Mouse (Mus musculus) testis, adult 2 months (tissue): ENCODE results near the gene 2810408A11Rik. TPM values are rescaled to one million over a fixed set of nuclear protein-coding genes. Genes with fewer than 3 reads are reported as not detected.

ENCODE experiments used
- H3K27ac ChIP-seq: fragments of 200-500 bp; 2 replicates; pipeline ENCODE4 v1.5.1; 2012; ENCODE audit warnings: low read depth, low read length; ENCODE audit not compliant: control insufficient read depth, insufficient read depth
- H3K27me3 ChIP-seq: fragments of 200-500 bp; 2 replicates; pipeline ENCODE4 v1.6.1; 2012; ENCODE audit warnings: mild to moderate bottlenecking, low read length, moderate library complexity; ENCODE audit not compliant: control insufficient read depth, insufficient read depth
- H3K36me3 ChIP-seq: fragments of 200-500 bp; 2 replicates; pipeline ENCODE4 v1.6.1; 2012; ENCODE audit warnings: mild to moderate bottlenecking, low read length; ENCODE audit not compliant: control insufficient read depth, insufficient read depth
- H3K4me1 ChIP-seq: fragments of 200-500 bp; 2 replicates; pipeline ENCODE4 v1.6.1; 2012; ENCODE audit warnings: low read length; ENCODE audit not compliant: control insufficient read depth, insufficient read depth
- H3K4me3 ChIP-seq: fragments of 200-500 bp; 2 replicates; pipeline ENCODE4 v1.5.1; 2012; ENCODE audit warnings: low read depth, mild to moderate bottlenecking, low read length, moderate library complexity, mixed read lengths; ENCODE audit not compliant: control insufficient read depth
- CTCF ChIP-seq: fragments of 200-500 bp; IDR thresholded peaks from 2 replicates; pipeline ENCODE4 v1.5.1; 2012; ENCODE audit warnings: low read depth, mild to moderate bottlenecking, inconsistent platforms, low read length, moderate library complexity; ENCODE audit not compliant: control insufficient read depth, insufficient read depth, insufficient replicate concordance
- POLR2A ChIP-seq: fragments of 200-500 bp; IDR thresholded peaks from 2 replicates; pipeline ENCODE4 v1.6.1; 2012; ENCODE audit warnings: low read depth, mild to moderate bottlenecking, inconsistent platforms, low read length, moderate library complexity; ENCODE audit not compliant: control insufficient read depth
- polyA plus RNA-seq: library from polyadenylated mRNA; depleted of rRNA; stranded (reverse); fragments of >200 nt; gene quantifications from 2 replicates; pipeline ENCODE4 v1.2.3, GENCODE M21; 2012

Gene 2810408A11Rik
- polyA plus RNA-seq, 1 experiment: 125 TPM

GRCm38 (mm10) chr11:69899870-69900269 lies 917 bp downstream of the 2810408A11Rik start:
- Histone ChIP-seq H3K4me3 (peak overlapping the region; percentile 82), H3K27ac (no peak overlapping the region), H3K36me3 (no peaks in the 10 kb centered on the region; the same call in none of the 2 replicates), H3K4me1 (peaks cover 6% of the 10 kb centered on the region), H3K27me3 (no peaks in the 10 kb centered on the region)
- TF ChIP-seq CTCF (no peak), POLR2A (no peak)

- no peaks in the 10 kb centered on the region for H3K27me3 ChIP-seq
- H3K36me3 ChIP-seq: no peaks in the 10 kb centered on the region
- H3K27ac ChIP-seq: no peak within 1 kb of the TSS
- no peak within 1 kb of the TSS for H3K4me3 ChIP-seq
- H3K4me1 ChIP-seq: peaks cover 1% of the 10 kb centered on the region
- no peak for TF ChIP-seq POLR2A
- no peak for TF ChIP-seq CTCF
These were observed 5.5 kb downstream of the 2810408A11Rik start, which contains the start of gene Acap1 for GRCm38 (mm10) chr11:69895291-69895690. Gene Acap1 (minus strand): TSS chr11:69895539.

GRCm38 (mm10) chr11:69894671-69895070 lies 6.1 kb downstream of the 2810408A11Rik start:
- Histone ChIP-seq H3K27me3 (no peaks in the 10 kb centered on the region), H3K4me1 (no peaks in the 10 kb centered on the region), H3K27ac (no peak overlapping the region), H3K36me3 (no peaks in the 10 kb centered on the region), H3K4me3 (no peak overlapping the region)
- TF ChIP-seq CTCF: no peak
- TF ChIP-seq POLR2A: no peak

GRCm38 (mm10) chr11:69891482-69891881 lies 9.3 kb downstream of the 2810408A11Rik start:
- Histone ChIP-seq H3K27me3 (no peaks in the 10 kb centered on the region), H3K27ac (no peak overlapping the region), H3K4me3 (no peak overlapping the region), H3K36me3 (no peaks in the 10 kb centered on the region), H3K4me1 (no peaks in the 10 kb centered on the region)
- TF ChIP-seq CTCF (no peak), POLR2A (no peak)

GRCm38 (mm10) chr11:69886907-69887635 lies 13.7 kb downstream of the 2810408A11Rik start:
- Histone ChIP-seq H3K27me3 (no peaks in the 10 kb centered on the region), H3K4me3 (no peak overlapping the region), H3K36me3 (no peaks in the 10 kb centered on the region), H3K4me1 (peaks cover 5% of the 10 kb centered on the region), H3K27ac (no peak overlapping the region)
- TF ChIP-seq CTCF (no peak; the same call in 1 of the 2 replicates), POLR2A (no peak)

GRCm38 (mm10) chr11:69884663-69885062 lies 16.1 kb downstream of the 2810408A11Rik start:
- Histone ChIP-seq H3K4me3 (no peak overlapping the region), H3K27ac (no peak overlapping the region), H3K36me3 (no peaks in the 10 kb centered on the region), H3K4me1 (peaks cover 20% of the 10 kb centered on the region), H3K27me3 (no peaks in the 10 kb centered on the region)
- TF ChIP-seq POLR2A (no peak), CTCF (no peak)

- no peaks in the 10 kb centered on the region for H3K36me3 ChIP-seq
- peaks cover 24% of the 10 kb centered on the region for H3K4me1 ChIP-seq
- H3K4me3 ChIP-seq: no peak overlapping the region
- no peak overlapping the region for H3K27ac ChIP-seq
- no peaks in the 10 kb centered on the region for H3K27me3 ChIP-seq
- TF ChIP-seq CTCF (no peak), POLR2A (no peak)
These were observed 16.5 kb downstream of the 2810408A11Rik start for GRCm38 (mm10) chr11:69884240-69884639.
